Mouse (Mus musculus) heart, postnatal 25 days (tissue): ENCODE results near the gene Plcxd2. TPM values are rescaled to one million over a fixed set of nuclear protein-coding genes. Genes with fewer than 3 reads are reported as not detected.
A peak's percentile ranks its signal among the peaks of the same experiment; 100 is the strongest.

Source experiments
- DNase-seq: peaks from one replicate; pipeline ENCODE4 v3.0.0; 2022; ENCODE audit warnings: low spot score
- intact Hi-C: fragments of 180-260 bp; cut with DNase I; formaldehyde crosslinking; loops from one replicate; pipeline ENCODE4 v1.15.1; 2025
- total RNA-seq, 2 experiments: library from RNA; stranded (reverse); gene quantifications; 2 replicates each; pipeline ENCODE4 v1.2.3; 2021

Plcxd2 gene
- total RNA-seq, 2 experiments from 2014 or later: 0.16 to 0.20 TPM

- intact Hi-C loops: no loop called here
- DNase-seq: no peak
Measured at GRCm38 (mm10) chr16:45945649-45946048, 64.4 kb downstream of the Plcxd2 start.

DNA sequence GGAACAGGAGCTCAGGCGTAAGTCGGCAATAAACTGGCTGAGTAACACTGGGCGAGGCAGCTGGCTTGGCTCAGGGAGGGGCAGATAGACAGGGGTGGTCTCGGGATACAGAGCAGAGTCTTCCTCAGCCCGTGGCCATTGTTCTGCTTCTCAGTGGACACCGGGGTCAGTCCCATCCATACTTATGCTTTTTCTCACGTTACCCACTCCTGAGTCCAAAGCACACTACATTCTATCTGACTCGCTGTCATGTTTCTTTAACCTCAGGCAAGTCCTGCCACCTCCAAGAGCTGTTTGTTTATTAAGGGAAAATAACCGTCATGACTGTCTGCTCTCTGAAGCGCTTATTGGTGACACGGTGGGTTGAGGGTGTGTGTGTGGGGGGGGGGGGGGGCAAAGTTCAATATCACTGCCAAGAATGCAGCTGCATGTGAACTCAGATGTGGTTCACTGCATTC is 64.8 kb downstream of the Plcxd2 start:
- DNase-seq: no peak
- intact Hi-C loops: no loop called here

- intact Hi-C loops: no loop called here
- no peak for DNase-seq
Measured at GRCm38 (mm10) chr16:45942169-45942891, 67.7 kb downstream of the Plcxd2 start.

- intact Hi-C loops: no loop called here
- DNase-seq: no peak
Measured at GRCm38 (mm10) chr16:45940701-45941100, 69.3 kb downstream of the Plcxd2 start.

GRCm38 (mm10) chr16:45939436-45939835 is 70.6 kb downstream of the Plcxd2 start:
- intact Hi-C loops: no loop called here
- DNase-seq: no peak

GRCm38 (mm10) chr16:45937381-45937780 is 72.6 kb downstream of the Plcxd2 start:
- intact Hi-C loops: no loop called here
- DNase-seq: no peak

DNA sequence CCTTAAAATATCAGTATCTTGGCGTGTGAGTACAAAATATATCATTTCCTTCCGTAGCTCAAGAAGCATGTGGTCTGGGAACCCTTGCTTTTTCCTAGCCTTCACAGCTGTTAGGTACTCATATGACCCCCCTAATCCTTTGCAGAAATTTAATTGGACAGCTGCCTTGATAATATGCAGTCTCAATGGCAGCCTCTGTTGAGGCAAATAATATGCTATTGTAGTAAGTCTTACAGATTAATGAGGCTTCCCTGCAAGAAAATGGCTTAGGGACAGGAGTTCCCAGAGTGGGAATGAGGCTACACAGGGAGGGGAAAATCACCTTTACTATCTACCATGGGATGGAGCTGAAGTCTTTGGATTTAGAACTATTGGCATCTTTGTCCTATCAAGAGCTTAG is 73.5 kb downstream of the Plcxd2 start:
- no peak for DNase-seq
- intact Hi-C loops: no loop called here

GRCm38 (mm10) chr16:45935956-45936483 is 74.0 kb downstream of the Plcxd2 start:
- DNase-seq: no peak
- intact Hi-C loops: no loop called here

GRCm38 (mm10) chr16:45934721-45935407 is 75.2 kb downstream of the Plcxd2 start:
- intact Hi-C loops: no loop called here
- DNase-seq: no peak

DNA sequence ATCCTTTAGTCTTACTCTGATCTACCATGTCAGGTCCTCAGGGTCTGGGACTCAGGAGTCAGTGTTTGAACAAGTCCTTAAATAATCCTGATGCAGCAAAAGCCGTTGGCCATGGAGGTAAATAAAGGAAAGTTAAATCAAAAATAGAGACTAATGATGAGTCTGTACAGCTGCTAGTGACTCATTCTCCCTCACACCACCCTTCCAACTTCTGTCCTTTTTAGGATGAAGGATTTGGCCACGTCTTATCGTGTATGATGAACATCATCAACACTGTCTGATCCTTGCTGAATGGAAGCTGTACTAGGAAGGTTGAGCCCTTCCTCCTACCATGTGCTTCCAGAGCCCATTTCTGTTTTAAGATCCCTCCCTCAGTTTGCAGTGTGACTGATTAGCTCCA is 79.7 kb downstream of the Plcxd2 start:
- no peak for DNase-seq
- intact Hi-C loops: no loop called here

DNA sequence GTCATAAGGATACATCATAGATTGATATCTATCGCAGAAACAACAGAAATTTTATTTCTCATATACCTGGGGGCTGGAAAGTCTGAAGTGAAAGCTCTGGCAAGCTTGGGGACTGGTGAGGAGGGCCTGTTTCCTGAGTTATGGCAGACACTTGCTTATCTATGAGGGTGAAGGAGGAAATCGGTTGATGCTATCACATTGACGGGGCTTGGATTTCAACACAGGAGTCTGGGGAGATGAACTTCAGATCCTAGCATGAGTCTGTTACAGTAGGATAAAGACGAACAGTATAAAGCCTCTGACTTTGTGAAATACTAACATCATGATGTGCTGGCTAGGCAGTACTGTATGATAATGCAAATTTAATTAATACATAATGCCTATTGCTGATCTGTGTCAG is 81.9 kb downstream of the Plcxd2 start:
- DNase-seq: no peak
- intact Hi-C loops: no loop called here

DNA sequence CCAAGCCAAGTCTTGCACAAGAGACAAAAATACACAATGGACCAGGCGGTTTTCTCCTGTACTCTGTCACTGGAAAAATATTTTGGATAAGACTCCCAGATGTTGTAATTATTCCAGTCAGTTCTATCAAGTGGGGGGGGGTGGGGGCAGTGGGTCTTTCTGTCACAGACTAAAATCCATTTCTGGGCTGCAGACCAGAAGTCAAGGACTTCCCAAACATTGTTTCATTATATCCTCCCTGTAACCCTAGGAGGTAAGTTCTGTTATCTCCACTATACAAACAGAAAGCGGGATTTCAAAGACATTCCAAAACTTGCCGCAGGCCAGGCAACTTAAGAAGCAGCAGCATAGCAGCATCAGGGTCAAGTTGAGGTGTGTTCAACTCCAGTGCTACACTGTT is 82.4 kb downstream of the Plcxd2 start:
- no peak for DNase-seq
- intact Hi-C loops: no loop called here

DNA sequence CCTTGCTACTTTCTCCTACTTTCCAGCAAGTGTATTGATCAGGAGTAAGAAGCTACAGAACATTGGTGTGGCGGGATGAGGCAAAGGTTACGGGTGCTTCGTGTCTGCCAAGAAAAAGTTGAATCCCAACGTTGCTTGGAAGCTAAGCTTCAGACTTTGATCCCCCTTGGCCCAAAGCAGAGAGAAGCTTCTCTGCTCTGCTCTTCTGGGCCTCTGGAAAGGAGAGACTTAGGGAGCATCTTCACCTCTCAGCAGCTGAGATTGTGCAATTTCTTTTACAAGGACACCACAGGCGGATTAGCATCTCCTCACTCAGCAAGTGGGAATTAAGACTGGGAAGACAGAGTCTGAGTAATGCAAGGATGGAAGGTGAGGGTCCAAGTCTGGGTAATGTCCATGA is 83.1 kb downstream of the Plcxd2 start:
- DNase-seq: no peak
- intact Hi-C loops: no loop called here

DNA sequence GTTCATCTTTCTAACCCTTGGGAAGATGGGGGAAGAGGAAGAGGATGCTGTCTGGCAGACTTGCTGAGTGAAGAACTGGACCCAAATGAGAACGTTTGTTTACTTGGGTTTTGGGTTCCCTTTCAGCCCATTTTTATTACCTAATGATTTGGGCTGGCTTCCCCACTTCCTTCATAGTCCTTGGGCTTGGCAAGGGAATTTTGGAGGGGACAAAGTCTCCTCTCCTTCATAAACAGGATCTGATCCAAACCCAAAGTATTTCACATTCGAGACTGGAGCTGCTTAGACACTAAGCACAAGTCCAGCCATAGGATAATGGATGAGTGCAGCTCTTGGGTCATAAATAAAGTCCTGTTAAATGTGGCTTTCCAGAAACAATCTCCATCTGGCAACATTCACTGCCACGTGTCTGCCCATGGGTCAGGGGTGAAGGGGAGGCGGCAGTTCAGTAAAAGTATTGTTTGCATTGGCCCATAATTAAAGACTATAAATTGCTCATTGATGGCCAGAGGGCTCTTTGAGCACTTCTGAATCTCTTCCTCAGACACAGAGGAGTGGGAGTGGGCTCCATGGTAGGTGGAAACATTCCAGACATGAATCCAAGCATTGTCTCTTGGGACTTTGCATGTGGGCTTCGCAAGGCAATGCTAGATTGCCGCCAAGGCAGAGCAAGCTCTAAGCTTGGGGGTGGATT is 86.1 kb downstream of the Plcxd2 start:
- DNase-seq: no peak
- intact Hi-C loops: no loop called here

- intact Hi-C loops: no loop called here
- peak; percentile 47 for DNase-seq
Measured at GRCm38 (mm10) chr16:45922546-45923229, 87.3 kb downstream of the Plcxd2 start.

DNA sequence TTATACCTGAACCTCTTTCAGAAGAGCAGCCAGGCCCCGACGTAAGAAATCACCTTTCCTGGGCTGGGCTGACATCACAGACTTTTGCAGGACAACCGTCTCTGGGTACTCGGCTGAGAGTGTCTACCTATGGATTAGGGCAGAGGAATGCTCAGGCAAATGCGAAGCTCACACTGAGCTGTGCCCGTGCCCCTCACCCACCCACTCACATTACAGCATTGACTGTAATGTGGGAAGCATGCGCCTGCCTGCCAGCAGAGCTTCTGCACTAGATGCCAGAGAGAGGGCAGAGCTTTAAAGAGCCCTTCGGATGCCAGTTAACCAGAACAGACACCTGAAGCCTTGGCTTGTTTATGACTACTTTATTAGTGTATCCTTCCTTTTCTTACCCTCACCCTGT is 90.4 kb downstream of the Plcxd2 start:
- intact Hi-C loops: no loop called here

More for the DNA sequence above, 90.4 kb downstream of the Plcxd2 start:
- DNase-seq: no peak
